Mouse (Mus musculus) subcutaneous adipose tissue, adult 2 months (tissue): Measurements from ENCODE around the gene Plcd1. TPM values are rescaled to one million over a fixed set of nuclear protein-coding genes. Genes with fewer than 3 reads are reported as not detected.

Experiments
- polyA plus RNA-seq: library from polyadenylated mRNA; depleted of rRNA; stranded (reverse); fragments of >200 nt; gene quantifications from 2 replicates; pipeline ENCODE4 v1.2.3, GENCODE M21; 2012; ENCODE audit warnings: low replicate concordance; rRNA removed

Plcd1 gene
- 44.1 and 49.9 TPM in 2 replicates for polyA plus RNA-seq

DNA sequence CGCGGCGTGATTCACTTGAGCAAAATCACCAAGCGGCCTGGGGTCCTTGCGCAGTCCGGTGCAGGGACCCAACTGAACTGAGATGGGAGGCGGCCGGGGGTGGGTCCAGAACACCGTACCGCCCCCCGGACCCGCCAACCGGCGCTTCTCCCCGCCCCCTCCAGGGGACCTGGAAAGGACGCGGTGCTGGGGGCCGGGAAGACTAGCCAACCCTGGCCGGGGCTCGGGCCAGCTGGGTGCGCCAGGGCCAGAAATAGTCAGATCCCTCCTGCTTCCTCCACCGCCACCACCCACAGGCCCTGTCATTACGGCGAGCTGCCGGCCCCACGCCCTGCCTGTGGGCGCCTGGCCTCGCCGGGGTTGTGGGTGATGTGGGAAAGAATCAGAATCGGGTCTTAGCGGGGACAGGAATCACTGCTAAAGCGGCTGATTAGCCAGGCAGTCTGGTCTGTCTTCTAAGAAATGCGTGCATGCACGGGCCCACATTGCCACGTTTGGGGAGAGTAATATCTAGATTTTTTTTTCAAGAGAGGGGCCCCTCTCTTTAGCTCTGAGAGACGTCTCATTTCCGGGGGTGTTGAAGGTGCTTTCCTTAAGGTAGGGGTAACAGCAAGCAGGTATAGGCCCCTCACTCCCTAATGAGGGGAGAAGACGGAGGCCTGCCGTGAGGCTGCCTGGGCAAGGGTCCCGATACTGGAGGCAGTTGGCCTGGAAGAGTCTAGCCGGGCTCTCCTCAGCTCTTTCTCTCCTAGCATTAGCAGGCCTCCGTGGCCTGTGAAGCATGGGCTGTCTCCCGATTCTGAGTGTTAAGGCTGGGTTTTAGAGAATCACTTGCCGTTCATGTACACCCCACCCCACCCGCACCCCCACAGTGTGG is at the start of gene Plcd1:
Gene Plcd1, minus strand, starts transcription at position 84 of the 877 bp plus-strand sequence.

DNA sequence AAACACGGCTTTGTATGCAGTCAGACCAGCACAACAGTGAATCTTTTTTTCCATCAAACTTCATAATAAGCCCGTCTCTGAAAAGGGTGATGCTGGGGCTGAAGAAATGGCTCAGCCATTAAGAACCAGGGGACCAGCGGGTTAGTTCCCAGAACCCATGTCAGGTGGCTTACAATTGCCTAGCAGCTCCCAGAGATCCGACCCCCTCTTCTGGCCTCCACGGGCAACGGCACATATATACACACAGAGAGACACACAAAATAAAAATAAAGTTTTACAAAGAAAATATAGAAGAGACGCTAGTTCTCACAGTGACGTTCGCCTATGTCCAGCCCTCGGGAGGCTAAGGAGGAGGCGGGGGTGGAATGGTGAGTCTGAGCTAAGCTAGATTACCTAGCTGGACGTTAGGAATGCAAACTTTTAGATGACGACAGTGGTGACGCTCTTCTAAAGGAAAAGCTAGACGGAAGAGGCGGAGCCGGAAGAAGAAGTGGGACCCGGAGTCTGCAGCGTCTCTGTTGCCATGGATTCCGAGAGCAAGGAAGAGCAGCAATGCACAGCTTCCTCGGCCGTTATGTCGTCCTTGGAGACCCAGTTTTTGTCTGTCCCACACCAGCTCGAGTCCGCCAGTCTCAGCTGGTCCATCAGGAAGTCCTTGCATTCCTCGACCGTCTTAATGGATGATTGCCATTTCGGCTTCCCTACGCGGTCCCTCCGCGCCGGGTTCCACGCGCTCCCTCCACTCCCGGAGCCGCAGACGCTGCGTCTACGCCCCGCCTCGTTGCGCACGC is 8.9 kb upstream of the Plcd1 start, which contains the start of gene Dlec1:
Gene Dlec1, plus strand, starts transcription at position 487 of the 791 bp plus-strand sequence.

DNA sequence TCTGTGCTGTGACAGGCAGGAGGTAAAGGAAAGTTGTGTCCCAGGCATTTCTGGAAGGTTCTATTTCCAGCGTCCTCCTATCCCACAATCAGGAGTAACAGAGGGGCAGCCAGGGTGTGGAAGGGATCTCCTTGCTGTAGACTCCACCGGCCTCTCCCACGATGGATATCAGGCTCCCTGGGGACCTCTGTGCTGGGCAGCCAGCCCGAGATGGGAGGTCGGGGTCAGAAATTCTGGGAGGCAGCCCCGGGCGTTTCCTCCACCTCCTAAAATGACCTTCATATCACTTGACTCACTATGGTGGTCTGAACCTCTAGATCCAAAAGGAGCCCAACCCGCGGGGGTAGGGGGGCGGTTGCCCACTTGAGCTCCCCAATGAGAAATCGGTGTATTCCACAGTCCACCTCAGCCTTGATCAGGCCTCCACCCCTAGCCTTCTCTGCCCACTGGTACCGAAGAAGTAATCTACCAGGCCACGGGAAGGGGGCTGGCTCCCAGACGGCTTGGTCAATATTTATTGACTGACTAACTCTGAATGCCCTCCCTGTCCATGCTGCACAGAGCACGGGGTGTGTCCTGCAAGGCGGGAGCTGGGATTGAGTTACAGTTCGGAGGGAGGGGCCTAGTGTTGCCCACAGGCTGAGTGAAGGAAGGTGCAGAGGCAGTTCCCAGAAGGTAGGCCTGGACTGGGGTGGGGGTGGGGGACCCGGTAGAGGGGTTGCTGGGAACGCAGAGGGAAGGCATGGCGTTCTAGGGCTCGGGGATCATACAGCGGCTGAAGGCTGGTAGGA is 41.0 kb downstream of the Plcd1 start, which contains the start of gene Vill:
Gene Vill, plus strand, starts transcription at position 625 of the 791 bp plus-strand sequence.

Other genes with a start within 250 kb of the Plcd1 start
- 46.3 and 76.9 TPM in 2 replicates for gene Ctdspl, start 167.0 kb downstream of the Plcd1 start, polyA plus RNA-seq
- 13.7 and 30.4 TPM in 2 replicates for gene Vill, start 40.7 kb downstream of the Plcd1 start, polyA plus RNA-seq
- gene Dlec1, start 9.0 kb upstream of the Plcd1 start, polyA plus RNA-seq, result 1.2 and 2.5 TPM in 2 replicates
- 45.7 and 125 TPM in 2 replicates for gene Acaa1b, start 63.6 kb upstream of the Plcd1 start, polyA plus RNA-seq
- gene Gm47289, start 65.7 kb upstream of the Plcd1 start, polyA plus RNA-seq, result 0.04 and 0.07 TPM in 2 replicates
- 0.14 TPM in 1 of 2 replicates, not detected in the other for gene Slc22a13, start 115.6 kb upstream of the Plcd1 start, polyA plus RNA-seq
- 24.4 and 25.7 TPM in 2 replicates for gene Oxsr1, start 228.9 kb upstream of the Plcd1 start, polyA plus RNA-seq
- gene Acaa1a, start 246.2 kb upstream of the Plcd1 start, polyA plus RNA-seq, result 242 and 279 TPM in 2 replicates
- 25.4 and 38.4 TPM in 2 replicates for gene Myd88, start 247.9 kb upstream of the Plcd1 start, polyA plus RNA-seq